Mouse (Mus musculus): ENCODE results near the gene Gdap2. TPM values are rescaled to one million over a fixed set of nuclear protein-coding genes. Genes with fewer than 3 reads are reported as not detected.
A peak's percentile ranks its signal among the peaks of the same experiment; 100 is the strongest.

Gdap2 gene
- 16.7 and 17.3 TPM in 2 replicates for polyA plus RNA-seq (2015; fragmentation: Nextera tagmentation; extraction: Ambion mirVana)

DNA sequence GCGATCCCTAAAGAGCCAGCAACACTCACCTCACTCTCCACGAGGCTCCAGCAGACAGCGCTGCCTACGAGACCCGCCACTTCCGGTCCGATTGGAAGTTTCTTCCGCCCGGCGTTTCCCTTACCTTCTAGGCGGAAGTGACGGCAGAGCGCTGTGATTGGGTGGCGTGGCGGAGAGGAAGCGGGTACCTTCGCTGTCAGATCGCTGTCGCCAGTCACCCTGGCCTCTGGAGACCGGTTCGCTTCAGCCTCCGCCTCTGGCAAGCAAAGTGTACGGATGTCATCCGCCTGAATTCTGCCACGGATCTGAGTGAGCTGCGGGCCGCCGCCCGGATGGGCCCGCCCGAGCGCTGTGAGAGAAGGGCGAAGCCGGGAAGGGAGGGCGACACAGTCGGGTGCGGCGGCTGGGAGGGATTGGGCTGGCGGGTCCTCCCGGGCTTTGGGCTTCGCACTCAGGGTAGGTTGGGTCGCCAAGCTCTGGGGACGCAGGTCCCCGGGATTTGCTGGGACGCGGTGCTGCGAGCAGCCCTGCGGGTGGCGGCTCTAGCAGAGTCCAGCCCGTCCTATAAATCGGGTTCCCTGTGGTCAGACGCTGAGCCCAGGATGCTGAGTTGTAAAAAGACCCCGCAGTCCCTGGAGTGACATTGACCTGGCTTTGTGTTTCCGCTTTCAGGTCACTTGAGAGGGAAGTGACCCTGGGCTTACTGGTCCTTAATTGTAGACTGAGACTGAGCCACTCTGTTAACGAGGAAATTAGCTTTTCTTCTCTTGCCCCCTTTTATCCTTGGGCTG lies at the start of gene Gdap2, which contains the start of gene Wdr3:
Gene Gdap2 (plus strand): TSS at position 67 of the 791 bp plus-strand sequence.
Gene Wdr3 (minus strand): TSS at position 93 of the 791 bp plus-strand sequence.
- Histone ChIP-seq H3K27ac (replicated peaks) (peak within 1 kb of the TSS; percentile 90), H3K9ac (ENCODE audit: low read length) (peak within 1 kb of the TSS; percentile 85), H3K36me3 (ENCODE audit: control insufficient read depth, insufficient read depth, low read length) (0 out of 2 replicates have a peak, but pooled peaks cover 7% of the 10 kb centered on the region), H3K4me1 (replicated peaks; ENCODE audit: control insufficient read depth, insufficient read depth) (no peaks in the 10 kb centered on the region), H3K4me2 (replicated peaks; ENCODE audit: low read depth) (peak within 1 kb of the TSS; percentile 92), H3K27me3 (ENCODE audit: control insufficient read depth, insufficient read depth, low read length) (no peaks in the 10 kb centered on the region), H3K4me3 (ENCODE audit: low read depth, low read length) (peak within 1 kb of the TSS; percentile 89), H3K9me3 (ENCODE audit: control insufficient read depth, low read length) (no peaks in the 10 kb centered on the region)
- under 1% methylated on average over 50 of the region's 55 CpGs for WGBS
- ATAC-seq (ENCODE audit: low FRiP score, low TSS enrichment) (peak; percentile 99), DNase-seq (ENCODE audit: low spot score) (peak; percentile 95)
- no peak for TF ChIP-seq EP300 (optimal IDR thresholded peaks at IDR 0.05)
- TF ChIP-seq CTCF (IDR thresholded peaks at IDR 0.05; ENCODE audit: low read depth): no peak

DNA sequence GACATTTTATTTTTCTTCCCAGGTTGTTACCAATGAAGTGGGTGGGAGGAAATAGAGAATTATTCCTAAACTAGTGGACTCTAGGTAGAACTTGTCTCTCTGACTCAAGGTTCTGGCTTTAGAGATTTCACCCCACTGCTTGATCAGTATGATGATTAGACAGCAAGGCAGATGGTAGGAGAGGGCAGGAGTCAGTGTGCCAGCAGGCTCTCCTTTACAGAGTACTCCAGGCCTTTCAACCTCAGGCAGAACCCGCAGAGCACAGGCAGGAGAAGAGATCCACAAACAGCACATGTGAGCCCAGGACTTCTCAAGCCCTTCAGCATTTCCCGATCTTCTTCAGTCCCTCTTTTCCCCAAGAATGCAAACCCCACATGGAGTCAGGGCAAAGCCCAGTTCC lies 43.5 kb upstream of the Gdap2 start:
- ATAC-seq (ENCODE audit: low FRiP score, low TSS enrichment) (no peak), DNase-seq (ENCODE audit: low spot score) (no peak)
- Histone ChIP-seq H3K27me3 (ENCODE audit: control insufficient read depth, insufficient read depth, low read length) (no peaks in the 10 kb centered on the region), H3K4me3 (ENCODE audit: low read depth, low read length) (no peak overlapping the region), H3K27ac (replicated peaks) (no peak overlapping the region), H3K4me2 (replicated peaks; ENCODE audit: low read depth) (no peak overlapping the region), H3K36me3 (ENCODE audit: control insufficient read depth, insufficient read depth, low read length) (no peaks in the 10 kb centered on the region), H3K9me3 (ENCODE audit: control insufficient read depth, low read length) (no peaks in the 10 kb centered on the region), H3K9ac (ENCODE audit: low read length) (no peak overlapping the region), H3K4me1 (replicated peaks; ENCODE audit: control insufficient read depth, insufficient read depth) (no peaks in the 10 kb centered on the region)
- TF ChIP-seq EP300 (optimal IDR thresholded peaks at IDR 0.05): no peak
- TF ChIP-seq CTCF (IDR thresholded peaks at IDR 0.05; ENCODE audit: low read depth): no peak
- 68% methylated on average over 2 of the region's 2 CpGs for WGBS

GRCm38 (mm10) chr3:100121961-100122360 lies 40.2 kb upstream of the Gdap2 start:
- Histone ChIP-seq H3K9me3 (ENCODE audit: control insufficient read depth, low read length) (no peaks in the 10 kb centered on the region), H3K36me3 (ENCODE audit: control insufficient read depth, insufficient read depth, low read length) (no peaks in the 10 kb centered on the region), H3K4me1 (replicated peaks; ENCODE audit: control insufficient read depth, insufficient read depth) (no peaks in the 10 kb centered on the region), H3K27ac (replicated peaks) (no peak overlapping the region), H3K9ac (ENCODE audit: low read length) (no peak overlapping the region), H3K27me3 (ENCODE audit: control insufficient read depth, insufficient read depth, low read length) (no peaks in the 10 kb centered on the region), H3K4me3 (ENCODE audit: low read depth, low read length) (no peak overlapping the region), H3K4me2 (replicated peaks; ENCODE audit: low read depth) (no peak overlapping the region)
- no peak for TF ChIP-seq EP300 (optimal IDR thresholded peaks at IDR 0.05)
- TF ChIP-seq CTCF (IDR thresholded peaks at IDR 0.05; ENCODE audit: low read depth): no peak
- ATAC-seq (ENCODE audit: low FRiP score, low TSS enrichment) (no peak), DNase-seq (ENCODE audit: low spot score) (no peak)
- WGBS: 54% methylated on average over 2 of the region's 2 CpGs

- DNase-seq (ENCODE audit: low spot score): no peak
- H3K27ac ChIP-seq (replicated peaks): no peak overlapping the region
Measured at GRCm38 (mm10) chr3:100122445-100122844, 39.7 kb upstream of the Gdap2 start.

DNA sequence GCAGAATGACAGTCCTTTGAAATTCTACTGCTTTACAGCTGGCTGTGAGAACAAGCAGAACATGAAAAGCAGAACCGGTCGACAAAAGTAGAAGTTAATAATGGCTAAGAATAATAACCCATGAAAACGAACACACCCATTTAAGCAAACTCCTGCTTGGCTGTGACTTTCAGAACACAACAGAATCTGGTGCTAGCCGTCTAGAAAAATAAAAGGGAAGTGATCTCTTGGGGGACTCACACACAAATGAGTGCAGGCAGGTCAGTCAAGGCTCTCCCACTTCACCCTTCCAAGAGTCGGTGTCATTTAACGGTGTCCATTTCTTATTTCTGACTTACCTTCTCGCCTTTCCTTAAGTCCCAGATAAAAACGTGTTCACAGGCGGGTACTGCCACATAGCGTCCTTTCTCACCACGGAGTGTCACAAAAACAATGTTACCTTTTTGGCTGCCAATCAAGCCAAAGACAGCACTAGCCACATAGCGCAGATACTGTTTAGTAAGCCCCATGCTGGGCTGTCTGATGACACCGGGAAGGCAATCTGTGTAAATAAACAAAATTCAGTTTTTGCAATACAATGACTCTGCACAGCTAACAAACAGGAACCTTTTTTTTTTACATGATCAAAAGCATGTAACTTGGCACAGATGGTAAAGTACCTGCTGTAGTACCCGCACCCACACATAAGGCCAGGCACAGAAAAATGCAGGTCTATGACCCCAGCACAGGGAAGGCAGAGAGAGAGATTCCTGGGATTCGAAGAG lies 1.3 kb upstream of the Gdap2 start:
- WGBS: 67% methylated on average over 15 of the region's 15 CpGs
- H3K27ac ChIP-seq (replicated peaks): no peak overlapping the region
- no peak for DNase-seq (ENCODE audit: low spot score)
- TF ChIP-seq EP300 (optimal IDR thresholded peaks at IDR 0.05) (no peak), CTCF (IDR thresholded peaks at IDR 0.05; ENCODE audit: low read depth) (no peak)
- no peaks in the 10 kb centered on the region for H3K9me3 ChIP-seq (ENCODE audit: control insufficient read depth, low read length)
- H3K9ac ChIP-seq (ENCODE audit: low read length): no peak overlapping the region
- H3K4me1 ChIP-seq (replicated peaks; ENCODE audit: control insufficient read depth, insufficient read depth): no peaks in the 10 kb centered on the region
- no peak for ATAC-seq (ENCODE audit: low FRiP score, low TSS enrichment)
- peak overlapping the region; percentile 92 for H3K4me2 ChIP-seq (replicated peaks; ENCODE audit: low read depth)
- no peak overlapping the region for H3K4me3 ChIP-seq (ENCODE audit: low read depth, low read length)
- H3K36me3 ChIP-seq (ENCODE audit: control insufficient read depth, insufficient read depth, low read length): peaks cover 13% of the 10 kb centered on the region
- no peaks in the 10 kb centered on the region for H3K27me3 ChIP-seq (ENCODE audit: control insufficient read depth, insufficient read depth, low read length)

More at GRCm38 (mm10) chr3:100122445-100122844, 39.7 kb upstream of the Gdap2 start:
- Histone ChIP-seq H3K4me2 (replicated peaks; ENCODE audit: low read depth) (no peak overlapping the region), H3K36me3 (ENCODE audit: control insufficient read depth, insufficient read depth, low read length) (no peaks in the 10 kb centered on the region), H3K27me3 (ENCODE audit: control insufficient read depth, insufficient read depth, low read length) (no peaks in the 10 kb centered on the region), H3K4me3 (ENCODE audit: low read depth, low read length) (no peak overlapping the region), H3K9me3 (ENCODE audit: control insufficient read depth, low read length) (no peaks in the 10 kb centered on the region), H3K9ac (ENCODE audit: low read length) (no peak overlapping the region), H3K4me1 (replicated peaks; ENCODE audit: control insufficient read depth, insufficient read depth) (no peaks in the 10 kb centered on the region)
- 33% methylated on average over 1 of the region's 1 CpGs for WGBS
- TF ChIP-seq CTCF (IDR thresholded peaks at IDR 0.05; ENCODE audit: low read depth) (no peak), EP300 (optimal IDR thresholded peaks at IDR 0.05) (no peak)
- ATAC-seq (ENCODE audit: low FRiP score, low TSS enrichment): no peak
